Comparison of ENCODE assay signal across 24 mouse cellular contexts in the genomic region with DNA sequence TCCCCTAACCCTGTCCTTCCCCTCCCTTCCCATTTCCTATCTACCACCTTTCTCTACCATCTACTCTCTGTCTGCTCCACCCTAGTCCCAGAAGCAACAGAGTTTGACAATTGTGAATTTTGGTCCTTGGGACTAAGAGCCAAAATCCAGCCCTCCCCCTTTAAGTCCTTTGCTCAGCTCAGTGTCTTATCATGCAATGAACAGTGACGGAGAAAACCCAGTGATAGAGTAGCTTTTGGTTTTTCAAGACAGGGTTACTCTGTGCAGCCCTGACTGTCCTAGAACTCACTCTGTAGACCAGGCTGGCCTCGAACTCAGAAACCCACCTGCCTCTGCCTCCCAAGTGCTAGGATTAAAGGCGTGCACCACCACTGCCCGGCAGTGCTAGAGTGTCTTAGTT. TPM values are rescaled to one million over a fixed set of nuclear protein-coding genes. Genes with fewer than 3 reads are reported as not detected.
A peak's percentile ranks its signal among the peaks of the same experiment; 100 is the strongest.
DNase-seq lines count a peak whose midpoint lies in the region; ATAC-seq and TF ChIP-seq lines count a peak whose summit lies in the region.
"Had no signal": no experiment of that assay in that cellular context is flagged by ENCODE, and none has a peak within 500 bp of the region (broad histone marks: within the 10 kb centered on the region; RNA-seq: fewer than 3 reads in every experiment).

No protein-coding gene starts in this region.

- H3K4me1 ChIP-seq in midbrain, embryonic 11.5 days (ENCODE audit: control insufficient read depth, insufficient read depth, low read length), result no peaks in the 10 kb centered on the region
- H3K4me1 ChIP-seq in midbrain, embryonic 15.5 days, result no peaks in the 10 kb centered on the region
- H3K4me1 ChIP-seq in liver, embryonic 14.5 days (replicated peaks; ENCODE audit: control insufficient read depth in 2 of 2, insufficient read depth in 2 of 2, low read length in 1 of 2), result peaks cover 13 to 26% of the 10 kb centered on the region in 2 experiments
- H3K4me1 ChIP-seq in intestine, postnatal 0 days (replicated peaks; ENCODE audit: control insufficient read depth, insufficient read depth, low read length), result no peaks in the 10 kb centered on the region
- H3K4me1 ChIP-seq: forebrain, embryonic 13.5 days; hindbrain, embryonic 12.5 days; hindbrain, embryonic 15.5 days had no signal

- WGBS in midbrain, embryonic 11.5 days, result 91% methylated on average over 4 of the region's 4 CpGs
- 88% methylated on average over 4 of the region's 4 CpGs for WGBS in midbrain, embryonic 15.5 days
- WGBS in liver, embryonic 14.5 days (ENCODE audit: insufficient replicate concordance), result 41% methylated on average over 4 of the region's 4 CpGs
- WGBS in intestine, postnatal 0 days, result 92% methylated on average over 4 of the region's 4 CpGs

- no peak for ATAC-seq in midbrain, embryonic 11.5 days (ENCODE audit: low FRiP score)
- ATAC-seq in midbrain, embryonic 15.5 days (replicated peaks), result no peak
- ATAC-seq in liver, embryonic 14.5 days (ENCODE audit: insufficient read depth), result peak; percentile 71; the same call in 1 of the 2 replicates
- peak; percentile 69 for ATAC-seq in megakaryocyte progenitor cell, adult 5-6 weeks (replicated peaks; ENCODE audit: poor library complexity)
- no peak for ATAC-seq in intestine, postnatal 0 days
- ATAC-seq: CD4-positive, CD25-positive, alpha-beta regulatory T cell, adult 4 months; forebrain, embryonic 13.5 days; forebrain, embryonic 16.5 days had no signal

- no peaks in the 10 kb centered on the region for H3K9me3 ChIP-seq in midbrain, embryonic 11.5 days (ENCODE audit: control insufficient read depth, low read length)
- H3K9me3 ChIP-seq in midbrain, embryonic 15.5 days, result no peaks in the 10 kb centered on the region
- no peaks in the 10 kb centered on the region for H3K9me3 ChIP-seq in liver, embryonic 14.5 days (ENCODE audit: control insufficient read depth, low read length)
- H3K9me3 ChIP-seq in intestine, postnatal 0 days (ENCODE audit: control insufficient read depth), result no peaks in the 10 kb centered on the region
- H3K9me3 ChIP-seq: forebrain, embryonic 10.5 days; forebrain, embryonic 13.5 days; heart, embryonic 10.5 days; heart, embryonic 13.5 days; hindbrain, embryonic 12.5 days; hindbrain, embryonic 15.5 days had no signal

- peak; percentile 19 for DNase-seq in midbrain, embryonic 11.5 days (ENCODE audit: low spot score, missing footprints)
- DNase-seq in liver, embryonic 14.5 days (ENCODE audit: low read depth in 3 of 3, low spot score in 3 of 3), result no peak
- no peak for DNase-seq in lung, adult 18-20 months
- DNase-seq: adrenal gland, adult 2 months; adrenal gland, postnatal 14 days; cerebellum, adult 11 months; cerebellum, adult 2 months; cerebellum, adult 9-11 months; cerebellum, postnatal 36 days; gastrocnemius, postnatal 10 days; gastrocnemius, postnatal 36 days; heart, adult 2 months; heart, postnatal 14 days had no signal

- no peaks in the 10 kb centered on the region for H3K27me3 ChIP-seq in midbrain, embryonic 11.5 days (ENCODE audit: control insufficient read depth, insufficient read depth, low read length)
- H3K27me3 ChIP-seq in midbrain, embryonic 15.5 days (replicated peaks), result no peaks in the 10 kb centered on the region
- no peaks in the 10 kb centered on the region for H3K27me3 ChIP-seq in liver, embryonic 14.5 days (ENCODE audit: control insufficient read depth, insufficient read depth, low read length)
- H3K27me3 ChIP-seq in intestine, postnatal 0 days (replicated peaks; ENCODE audit: control insufficient read depth, insufficient read depth, low read length), result no peaks in the 10 kb centered on the region
- H3K27me3 ChIP-seq: forebrain, embryonic 13.5 days; heart, embryonic 13.5 days; hindbrain, embryonic 12.5 days; hindbrain, embryonic 15.5 days had no signal

- no peak for TF ChIP-seq CTCF in liver, embryonic 14.5 days (IDR thresholded peaks at IDR 0.05; ENCODE audit: low read depth)
- TF ChIP-seq CTCF in intestine, postnatal 0 days (IDR thresholded peaks at IDR 0.05; ENCODE audit: low read depth), result no peak

- no peaks in the 10 kb centered on the region for H3K36me3 ChIP-seq in midbrain, embryonic 11.5 days (ENCODE audit: control insufficient read depth, insufficient read depth, low read length)
- no peaks in the 10 kb centered on the region for H3K36me3 ChIP-seq in midbrain, embryonic 15.5 days (replicated peaks)
- H3K36me3 ChIP-seq in liver, embryonic 14.5 days (replicated peaks; ENCODE audit: control insufficient read depth, insufficient read depth, low read depth), result no peaks in the 10 kb centered on the region
- no peaks in the 10 kb centered on the region for H3K36me3 ChIP-seq in intestine, postnatal 0 days (ENCODE audit: control insufficient read depth, insufficient read depth)
- H3K36me3 ChIP-seq: forebrain, embryonic 10.5 days; heart, embryonic 10.5 days; heart, embryonic 13.5 days; hindbrain, embryonic 12.5 days; hindbrain, embryonic 15.5 days had no signal

- H3K4me3 ChIP-seq in midbrain, embryonic 11.5 days (ENCODE audit: low read depth, low read length), result no peak overlapping the region
- no peak overlapping the region for H3K4me3 ChIP-seq in midbrain, embryonic 15.5 days
- no peak overlapping the region for H3K4me3 ChIP-seq in liver, embryonic 14.5 days (ENCODE audit: insufficient read depth in 1 of 2, low read depth in 2 of 2, low read length in 2 of 2)
- no peak overlapping the region for H3K4me3 ChIP-seq in intestine, postnatal 0 days (ENCODE audit: low read depth, low read length)
- H3K4me3 ChIP-seq: forebrain, embryonic 10.5 days; forebrain, embryonic 13.5 days; heart, adult 2 months; heart, embryonic 10.5 days; heart, embryonic 13.5 days; hindbrain, embryonic 12.5 days; hindbrain, embryonic 15.5 days had no signal

- H3K9ac ChIP-seq in midbrain, embryonic 11.5 days (ENCODE audit: low read length), result no peak overlapping the region
- no peak overlapping the region for H3K9ac ChIP-seq in midbrain, embryonic 15.5 days
- H3K9ac ChIP-seq in liver, embryonic 14.5 days (replicated peaks), result no peak overlapping the region
- no peak overlapping the region for H3K9ac ChIP-seq in intestine, postnatal 0 days (ENCODE audit: low read depth, low read length)
- H3K9ac ChIP-seq: forebrain, embryonic 13.5 days; heart, embryonic 13.5 days; hindbrain, embryonic 12.5 days; hindbrain, embryonic 15.5 days had no signal

- 0 out of 2 replicates have a peak, but pooled peaks have one; percentile 23 for TF ChIP-seq EP300 in liver, embryonic 14.5 days (IDR thresholded peaks at IDR 0.05; ENCODE audit: low read depth)

- H3K4me2 ChIP-seq in midbrain, embryonic 11.5 days, result no peak overlapping the region
- no peak overlapping the region for H3K4me2 ChIP-seq in midbrain, embryonic 15.5 days
- H3K4me2 ChIP-seq in liver, embryonic 14.5 days (ENCODE audit: low read depth), result no peak overlapping the region
- no peak overlapping the region for H3K4me2 ChIP-seq in intestine, postnatal 0 days (replicated peaks; ENCODE audit: low read depth)
- H3K4me2 ChIP-seq: forebrain, embryonic 13.5 days; heart, embryonic 13.5 days; hindbrain, embryonic 12.5 days; hindbrain, embryonic 15.5 days had no signal

- H3K27ac ChIP-seq in midbrain, embryonic 11.5 days (ENCODE audit: low read depth, low read length), result no peak overlapping the region
- H3K27ac ChIP-seq in midbrain, embryonic 15.5 days, result no peak overlapping the region
- no peak overlapping the region; the same call in 1 of the 2 replicates for H3K27ac ChIP-seq in liver, embryonic 14.5 days
- H3K27ac ChIP-seq in intestine, postnatal 0 days (ENCODE audit: low read depth, low read length), result no peak overlapping the region
- H3K27ac ChIP-seq: forebrain, embryonic 10.5 days; forebrain, embryonic 13.5 days; heart, adult 2 months; heart, embryonic 10.5 days; heart, embryonic 13.5 days; hindbrain, embryonic 12.5 days; hindbrain, embryonic 15.5 days had no signal

RNA-seq across cellular contexts. Expression of a gene that starts 11.5 kb away (rescaled TPM):
- 36.6 and 38.8 TPM in 2 replicates for polyA plus RNA-seq in midbrain, embryonic 11.5 days (2014; fragmentation: Nextera tagmentation; extraction: Ambion mirVana)
- 5.2 and 6.2 TPM in 2 replicates for polyA plus RNA-seq in midbrain, embryonic 15.5 days (2015; fragmentation: Nextera tagmentation; extraction: Ambion mirVana)
- 16.8 and 21.8 TPM in 2 replicates for polyA plus RNA-seq in liver, embryonic 14.5 days (2012; rRNA removed)
- polyA plus RNA-seq in liver, embryonic 14.5 days (2014; fragmentation: Nextera tagmentation; extraction: Ambion mirVana), result 29.5 and 30.0 TPM in 2 replicates
- 48.6 and 50.6 TPM in 2 replicates for total RNA-seq in megakaryocyte progenitor cell, adult 5-6 weeks (2015)
- 56.7 and 57.3 TPM in 2 replicates for total RNA-seq in megakaryocyte progenitor cell, adult 5-6 weeks (2017)
- 3.5 TPM in 2 replicates for polyA plus RNA-seq in intestine, postnatal 0 days (2015; fragmentation: Nextera tagmentation; extraction: Ambion mirVana)

RNA-seq across cellular contexts. Expression of a gene that starts 16.4 kb away (rescaled TPM):
- 9.7 and 10.1 TPM in 2 replicates for polyA plus RNA-seq in midbrain, embryonic 11.5 days (2014; fragmentation: Nextera tagmentation; extraction: Ambion mirVana)
- 30.1 and 30.9 TPM in 2 replicates for polyA plus RNA-seq in midbrain, embryonic 15.5 days (2015; fragmentation: Nextera tagmentation; extraction: Ambion mirVana)
- 3.0 and 3.4 TPM in 2 replicates for polyA plus RNA-seq in liver, embryonic 14.5 days (2012; rRNA removed)
- 9.9 and 10.2 TPM in 2 replicates for polyA plus RNA-seq in liver, embryonic 14.5 days (2014; fragmentation: Nextera tagmentation; extraction: Ambion mirVana)
- 9.1 TPM in 2 replicates for total RNA-seq in megakaryocyte progenitor cell, adult 5-6 weeks (2015)
- 9.5 and 11.7 TPM in 2 replicates for total RNA-seq in megakaryocyte progenitor cell, adult 5-6 weeks (2017)
- 6.4 and 8.3 TPM in 2 replicates for polyA plus RNA-seq in intestine, postnatal 0 days (2015; fragmentation: Nextera tagmentation; extraction: Ambion mirVana)

RNA-seq across cellular contexts. Expression of a gene that starts 34.6 kb away (rescaled TPM):
- polyA plus RNA-seq in midbrain, embryonic 11.5 days (2014; fragmentation: Nextera tagmentation; extraction: Ambion mirVana), result 6.6 and 7.2 TPM in 2 replicates
- polyA plus RNA-seq in midbrain, embryonic 15.5 days (2015; fragmentation: Nextera tagmentation; extraction: Ambion mirVana), result 9.5 and 9.7 TPM in 2 replicates
- polyA plus RNA-seq in liver, embryonic 14.5 days (2012; rRNA removed), result 5.2 and 5.4 TPM in 2 replicates
- polyA plus RNA-seq in liver, embryonic 14.5 days (2014; fragmentation: Nextera tagmentation; extraction: Ambion mirVana), result 2.9 and 3.4 TPM in 2 replicates
- total RNA-seq in megakaryocyte progenitor cell, adult 5-6 weeks (2015), result 25.2 and 27.8 TPM in 2 replicates
- total RNA-seq in megakaryocyte progenitor cell, adult 5-6 weeks (2017), result 28.2 and 29.8 TPM in 2 replicates
- polyA plus RNA-seq in intestine, postnatal 0 days (2015; fragmentation: Nextera tagmentation; extraction: Ambion mirVana), result 3.8 and 4.5 TPM in 2 replicates

Comparison
In these comparisons a context has a peak if more than half of its experiments do, and no peak if none do; other contexts are left out.
1. ATAC-seq: peak in liver, embryonic 14.5 days (single experiment) and megakaryocyte progenitor cell, adult 5-6 weeks (single experiment); none in midbrain, embryonic 11.5 days (single experiment), midbrain, embryonic 15.5 days (single experiment) and intestine, postnatal 0 days (single experiment).